Mouse (Mus musculus) layer of hippocampus, postnatal 36 days (tissue): ENCODE data around the gene Abcg5. TPM values are rescaled to one million over a fixed set of nuclear protein-coding genes. Genes with fewer than 3 reads are reported as not detected.

Experiments used
- DNase-seq, 2 experiments: peaks; one replicate each; pipeline ENCODE4 v3.0.0; 2022
- total RNA-seq, 2 experiments: library from RNA; stranded (reverse); gene quantifications; 2 replicates each; pipeline ENCODE4 v1.2.3; 2021

The Abcg5 gene
- total RNA-seq, 2 experiments from 2014 or later = not detected

- no peak for DNase-seq
Measured at GRCm38 (mm10) chr17:84684284-84684683, 1.5 kb upstream of the Abcg5 start.

- DNase-seq = no peak
Measured at GRCm38 (mm10) chr17:84681670-84682069, 1.1 kb downstream of the Abcg5 start.

DNA sequence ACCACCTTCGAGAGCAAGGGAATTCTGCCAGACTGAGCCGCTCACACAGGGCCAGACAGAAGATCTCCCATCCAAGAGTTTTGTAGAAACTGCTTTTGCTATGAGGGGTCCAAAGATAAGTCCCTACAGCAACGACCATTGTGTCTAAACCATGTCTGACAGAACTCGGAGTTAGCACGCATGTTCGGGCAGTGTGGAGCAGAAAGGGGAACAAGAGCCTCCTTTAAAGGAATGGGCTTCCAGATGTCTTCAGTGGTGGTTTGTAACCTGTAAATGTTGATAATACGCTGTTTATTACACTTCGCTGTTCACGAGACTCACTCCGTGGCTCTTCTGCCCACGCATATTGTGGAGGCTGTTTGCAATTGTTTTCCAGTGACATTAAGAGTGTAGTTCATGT lies 5.2 kb downstream of the Abcg5 start:
- no peak for DNase-seq

DNA sequence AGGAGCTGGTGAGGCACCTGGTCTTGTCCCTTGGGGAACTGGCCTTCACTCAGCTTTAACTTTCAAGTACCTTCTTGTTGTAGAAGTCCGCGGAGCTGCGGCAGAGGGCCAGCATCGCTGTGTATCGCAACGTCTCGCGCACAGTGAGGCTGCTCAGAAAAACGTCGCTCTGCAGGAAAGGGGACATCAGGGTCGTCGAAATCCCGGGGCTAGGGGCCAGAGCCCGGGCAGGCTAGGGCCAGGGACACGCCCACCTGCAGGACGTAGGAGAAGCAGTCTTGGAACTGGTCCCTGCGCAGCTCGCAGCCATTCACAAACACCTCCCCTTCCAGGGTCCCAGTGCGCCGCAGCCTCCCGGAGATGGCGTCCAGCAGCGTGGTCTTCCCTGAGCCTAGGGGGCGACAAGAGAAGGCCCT lies 6.9 kb downstream of the Abcg5 start, which contains the start of gene Abcg8:
Gene Abcg8 (plus strand): TSS at position 352 of the 416 bp plus-strand sequence.
- DNase-seq = no peak

- DNase-seq = no peak
Measured at GRCm38 (mm10) chr17:84675204-84675603, 7.6 kb downstream of the Abcg5 start.

- no peak for DNase-seq
Measured at GRCm38 (mm10) chr17:84674048-84674447, 8.8 kb downstream of the Abcg5 start.

DNA sequence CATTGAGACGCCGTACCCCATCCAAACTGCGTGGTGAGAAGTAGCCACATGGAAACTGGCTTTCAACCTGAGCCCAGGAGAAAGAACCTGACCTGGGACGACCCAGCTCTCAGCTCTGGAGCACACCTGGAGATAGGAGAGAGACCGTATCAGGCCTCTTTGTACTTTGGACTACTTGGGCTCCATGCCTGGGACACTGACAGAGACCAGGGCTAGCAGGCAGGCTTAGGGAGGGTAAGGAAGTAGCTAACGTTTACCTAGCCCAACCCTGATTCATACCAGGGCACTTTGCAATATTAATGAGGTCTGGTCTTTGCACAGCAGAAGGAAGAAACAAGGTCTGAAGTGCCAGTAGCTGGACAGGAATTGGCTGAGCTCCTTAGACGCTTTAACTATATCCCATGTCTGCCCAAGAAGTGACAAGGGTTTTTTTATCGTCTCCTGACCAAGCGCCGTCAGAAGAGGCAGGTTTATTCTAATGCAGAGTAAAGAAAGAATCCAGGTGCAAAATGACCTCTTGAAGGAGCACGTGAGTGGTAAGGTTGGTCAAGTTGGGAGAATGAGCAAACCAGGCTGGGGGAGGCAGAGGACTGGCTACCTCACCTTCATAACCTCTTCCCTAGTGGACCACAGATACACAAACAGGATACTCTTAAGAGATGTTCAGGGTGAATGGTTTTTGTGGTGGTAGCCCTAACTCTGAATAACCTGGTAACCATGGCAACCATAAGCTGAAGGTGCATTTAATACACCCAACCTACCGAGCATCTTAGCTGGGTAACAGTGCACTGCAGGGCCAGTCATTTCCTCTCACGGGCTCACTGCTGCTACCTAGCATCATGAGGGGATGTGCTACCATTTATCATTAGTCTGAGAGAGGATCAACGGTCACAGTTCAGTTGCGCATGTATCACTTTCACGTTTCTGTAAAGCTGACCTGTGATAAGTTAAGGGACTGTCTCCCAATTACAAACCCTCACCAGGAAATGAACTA lies 10.1 kb downstream of the Abcg5 start:
- DNase-seq = no peak

GRCm38 (mm10) chr17:84667848-84668247 lies 15.0 kb downstream of the Abcg5 start:
- DNase-seq = no peak

GRCm38 (mm10) chr17:84665691-84666090 lies 17.1 kb downstream of the Abcg5 start:
- DNase-seq = no peak

- no peak for DNase-seq
Measured at GRCm38 (mm10) chr17:84665053-84665452, 17.8 kb downstream of the Abcg5 start.

DNA sequence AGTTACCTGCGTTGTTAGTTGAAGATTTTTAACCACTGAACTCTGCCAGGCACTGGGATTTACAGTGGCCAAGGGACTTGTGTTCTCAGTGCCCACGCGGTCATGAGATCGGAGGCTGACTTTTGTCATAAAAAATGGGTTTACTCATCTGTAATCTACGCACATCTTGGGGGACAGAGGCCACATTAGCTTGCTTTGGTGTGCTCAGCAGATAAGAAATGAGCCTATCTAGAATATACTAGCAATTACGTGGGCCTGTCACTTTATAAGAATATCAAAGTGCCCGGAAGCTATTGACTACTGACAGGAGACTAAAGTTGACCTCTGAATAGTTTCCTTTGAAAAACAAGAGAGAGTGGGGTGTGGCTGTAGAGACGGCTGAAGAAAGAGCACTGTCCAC lies 23.9 kb downstream of the Abcg5 start:
- no peak for DNase-seq

- no peak for DNase-seq
Measured at GRCm38 (mm10) chr17:84658195-84658594, 24.6 kb downstream of the Abcg5 start.

DNA sequence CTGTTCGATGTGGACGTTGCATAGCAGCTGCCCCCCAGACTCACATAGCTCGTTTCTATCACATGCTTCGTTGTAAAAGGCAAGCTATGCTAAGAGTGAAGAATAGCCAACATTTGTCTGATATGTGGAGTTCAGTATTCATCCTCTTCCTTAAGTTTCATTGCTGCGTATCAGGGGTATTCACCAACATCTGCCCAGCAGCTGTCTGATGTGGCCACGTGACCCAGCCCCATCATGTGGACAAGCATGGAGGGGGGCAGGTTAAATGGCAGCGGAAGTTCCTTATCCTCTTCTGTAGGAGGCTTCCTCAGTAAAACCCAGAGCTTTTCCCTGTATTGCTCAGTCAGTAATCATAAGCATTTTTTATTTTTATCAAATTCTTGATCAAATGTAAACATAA lies 25.0 kb downstream of the Abcg5 start:
- no peak for DNase-seq

GRCm38 (mm10) chr17:84657422-84657732 lies 25.4 kb downstream of the Abcg5 start:
- no peak for DNase-seq

DNA sequence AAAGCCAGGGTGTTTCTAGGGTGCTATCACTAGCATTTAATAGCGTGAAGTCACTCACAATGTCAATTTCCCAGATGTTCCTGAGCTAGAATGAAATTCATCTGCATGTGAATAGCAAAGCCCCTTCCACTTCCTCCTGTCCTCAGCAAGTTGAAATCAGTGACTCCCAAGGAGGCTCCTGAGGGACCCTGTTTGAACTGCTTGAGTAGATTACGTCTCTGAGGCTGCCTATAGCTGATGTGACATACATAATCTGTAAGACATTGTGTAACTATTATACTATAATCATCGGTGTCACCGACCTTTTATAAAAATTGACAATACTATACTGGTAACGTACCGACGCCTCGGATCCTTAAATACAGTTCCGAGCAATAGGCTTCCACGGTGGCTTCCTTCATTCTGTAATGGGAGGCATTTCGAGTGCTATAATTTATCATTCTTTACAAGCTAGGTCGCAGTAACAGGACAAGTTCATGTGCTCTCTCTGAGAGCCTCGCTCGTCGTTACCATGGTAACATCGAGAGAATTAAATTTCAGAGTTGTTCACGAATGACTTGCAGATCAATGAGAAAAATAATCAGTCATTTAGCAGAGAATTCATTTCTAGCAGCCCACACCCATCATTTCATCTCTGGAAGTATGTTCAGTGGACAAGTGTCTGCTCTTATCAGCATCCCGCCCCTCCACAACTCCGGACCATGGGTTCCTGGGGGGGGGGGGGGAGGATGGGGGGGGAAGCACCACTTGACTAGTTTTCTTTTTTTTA lies 26.0 kb downstream of the Abcg5 start:
- DNase-seq = no peak

- DNase-seq = no peak
Measured at GRCm38 (mm10) chr17:84656205-84656604, 26.6 kb downstream of the Abcg5 start.

GRCm38 (mm10) chr17:84653544-84653943 lies 29.3 kb downstream of the Abcg5 start:
- DNase-seq = no peak

- DNase-seq = no peak
Measured at GRCm38 (mm10) chr17:84650302-84651017, 32.4 kb downstream of the Abcg5 start.

DNA sequence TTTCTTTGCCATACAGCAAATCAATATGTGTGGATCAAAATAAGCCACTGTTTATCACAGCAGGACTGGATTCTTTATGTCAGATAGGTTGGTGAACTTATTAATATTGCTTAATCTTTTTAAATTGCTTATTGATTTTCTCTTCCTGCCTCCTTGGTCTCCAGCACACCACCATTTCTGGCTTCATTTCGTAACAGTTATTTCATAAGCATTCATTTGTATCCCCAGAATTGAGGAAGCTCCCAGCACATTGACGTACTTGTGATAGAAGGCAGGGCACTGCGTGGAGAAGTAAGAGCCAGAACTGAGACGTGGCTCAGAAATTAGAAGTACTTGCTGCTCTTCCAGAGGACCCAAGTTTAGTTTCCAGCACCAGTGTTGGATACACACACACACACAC lies 35.2 kb downstream of the Abcg5 start:
- no peak for DNase-seq

DNA sequence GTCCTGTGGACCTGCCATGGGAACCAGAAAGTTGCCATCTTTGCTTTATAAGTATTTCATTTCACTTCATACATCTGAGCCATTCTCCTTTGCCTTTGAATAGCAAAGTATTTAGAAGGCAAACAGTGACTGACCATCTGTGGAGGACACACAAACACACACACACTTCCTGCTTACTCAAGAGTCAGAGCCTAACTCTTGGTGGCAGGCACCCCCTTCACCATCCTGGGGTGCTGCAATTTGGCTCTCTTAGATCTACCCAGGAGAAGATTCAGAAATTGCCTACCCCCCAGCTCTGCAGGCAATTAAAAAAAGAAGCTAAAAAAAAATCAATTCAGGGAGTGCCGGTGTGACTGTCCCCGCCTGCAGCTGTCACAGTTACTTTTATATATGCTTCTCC lies 36.3 kb downstream of the Abcg5 start:
- no peak for DNase-seq

GRCm38 (mm10) chr17:84645894-84646293 lies 36.9 kb downstream of the Abcg5 start:
- DNase-seq = no peak

DNA sequence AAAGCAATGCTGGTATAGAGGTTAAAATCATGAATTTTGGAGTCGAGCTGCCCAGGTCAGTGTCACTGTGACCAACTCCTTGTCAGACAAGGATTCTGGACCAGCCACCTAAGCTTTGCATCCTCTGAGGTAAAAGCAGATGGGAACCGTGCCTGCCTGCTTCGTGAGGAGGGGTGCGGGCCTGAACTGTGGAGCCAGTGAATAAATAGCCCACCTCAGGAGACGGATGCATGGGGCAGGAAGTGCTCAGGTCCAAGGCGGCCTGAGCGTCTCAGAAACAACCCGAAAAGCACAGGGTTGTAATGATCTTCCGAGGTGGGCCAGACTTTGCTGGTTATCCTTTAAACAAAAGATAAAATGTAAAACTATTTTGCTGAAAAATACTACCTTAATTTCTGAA lies 37.7 kb downstream of the Abcg5 start:
- DNase-seq = no peak
